Mouse (Mus musculus) lung, embryonic 14.5 days (tissue): Measurements from ENCODE around the gene Kcng1. TPM values are rescaled to one million over a fixed set of nuclear protein-coding genes. Genes with fewer than 3 reads are reported as not detected.

Experiments used
- ATAC-seq: fragments of 200-750 bp; cut with Nextera tagmentation; 2 replicates; pipeline ENCODE4 v1.8.0; 2017; ENCODE audit warnings: mild to moderate bottlenecking, moderate TSS enrichment, moderate library complexity; ENCODE audit not compliant: insufficient read depth
- DNase-seq: peaks from one replicate; pipeline ENCODE4 v3.0.0-alpha.2; 2015
- H3K27ac ChIP-seq: fragments of 300-500 bp; sonication (generic); 2 replicates; pipeline ENCODE4 v1.5.1; 2014; ENCODE audit warnings: low read depth, mild to moderate bottlenecking, moderate library complexity
- H3K27me3 ChIP-seq: fragments of 300-500 bp; sonication (generic); 2 replicates; pipeline ENCODE4 v1.6.1; 2014; ENCODE audit warnings: low read length, control low read depth; ENCODE audit not compliant: insufficient read depth
- H3K36me3 ChIP-seq: fragments of 300-500 bp; sonication (generic); 2 replicates; pipeline ENCODE4 v1.6.1; 2014; ENCODE audit warnings: control low read depth; ENCODE audit not compliant: insufficient read depth
- H3K4me1 ChIP-seq: fragments of 300-500 bp; sonication (generic); 2 replicates; pipeline ENCODE4 v1.6.1; 2014; ENCODE audit warnings: antibody characterized with exemption, control low read depth; ENCODE audit not compliant: insufficient read depth
- H3K4me2 ChIP-seq: fragments of 300-500 bp; sonication (generic); 2 replicates; pipeline ENCODE4 v1.6.1; 2014; ENCODE audit warnings: mild to moderate bottlenecking
- H3K4me3 ChIP-seq: fragments of 300-500 bp; sonication (generic); 2 replicates; pipeline ENCODE4 v1.5.1; 2014; ENCODE audit warnings: low read depth, low read length
- H3K9ac ChIP-seq: fragments of 300-500 bp; sonication (generic); 2 replicates; pipeline ENCODE4 v1.6.1; 2014
- H3K9me3 ChIP-seq: fragments of 300-500 bp; sonication (generic); 2 replicates; pipeline ENCODE4 v1.6.1; 2016; ENCODE audit warnings: low read depth, low read length, control low read depth
- CTCF ChIP-seq: IDR thresholded peaks from 2 replicates; pipeline ENCODE4 v1.5.1; 2016; ENCODE audit warnings: antibody characterized with exemption, low read depth
- WGBS: fragments of 180-500 bp; shearing (Covaris S2); extraction: QIAGEN DNeasy Blood & Tissue Kit; methylation state at CpG from one replicate; pipeline ENCODE4 v1.1.7; 2014; 5-methylcytosine and 5-hydroxymethylcytosine counted together
- polyA plus RNA-seq: library from polyadenylated mRNA; unstranded; fragments of >200 nt; fragmentation: Nextera tagmentation; extraction: Ambion mirVana; gene quantifications from 2 replicates; pipeline ENCODE4 v1.2.1, GENCODE M21; 2014

The Kcng1 gene
- 0.14 and 0.83 TPM in 2 replicates for polyA plus RNA-seq

GRCm38 (mm10) chr2:168281582-168281981 is at the start of gene Kcng1:
Kcng1 (minus strand) TSS chr2:168281736.
- H3K36me3 ChIP-seq = no peaks in the 10 kb centered on the region
- no peak for TF ChIP-seq CTCF
- WGBS = 27% methylated on average over 12 of the region's 12 CpGs
- H3K27me3 ChIP-seq = peaks cover 61% of the 10 kb centered on the region
- peak within 1 kb of the TSS; percentile 92 for H3K4me2 ChIP-seq
- H3K27ac ChIP-seq = no peak within 1 kb of the TSS
- peaks cover 5% of the 10 kb centered on the region; the same call in 1 of the 2 replicates for H3K9me3 ChIP-seq
- DNase-seq (no peak), ATAC-seq (no peak; the same call in 1 of the 2 replicates)
- peaks cover 3% of the 10 kb centered on the region for H3K4me1 ChIP-seq
- H3K4me3 ChIP-seq = peak within 1 kb of the TSS; percentile 51
- peak within 1 kb of the TSS; percentile 35 for H3K9ac ChIP-seq

- Histone ChIP-seq H3K4me2 (no peak overlapping the region), H3K4me1 (peaks cover 16% of the 10 kb centered on the region; the same call in 1 of the 2 replicates), H3K27ac (no peak overlapping the region), H3K9me3 (no peaks in the 10 kb centered on the region), H3K27me3 (no peaks in the 10 kb centered on the region), H3K9ac (no peak overlapping the region), H3K4me3 (no peak overlapping the region), H3K36me3 (no peaks in the 10 kb centered on the region)
- ATAC-seq (no peak), DNase-seq (peak; percentile 32)
- 29% methylated on average over 11 of the region's 11 CpGs for WGBS
- no peak for TF ChIP-seq CTCF
Measured at GRCm38 (mm10) chr2:168330421-168331070, 49.0 kb upstream of the Kcng1 start.

GRCm38 (mm10) chr2:168321716-168322374 is 40.3 kb upstream of the Kcng1 start:
- no peak overlapping the region for H3K4me3 ChIP-seq
- TF ChIP-seq CTCF = no peak
- H3K4me2 ChIP-seq = no peak overlapping the region

GRCm38 (mm10) chr2:168320388-168321182 is 39.0 kb upstream of the Kcng1 start:
- TF ChIP-seq CTCF = no peak
- H3K27ac ChIP-seq = peak overlapping the region; percentile 83
- H3K9me3 ChIP-seq = no peaks in the 10 kb centered on the region
- H3K27me3 ChIP-seq = no peaks in the 10 kb centered on the region; the same call in 1 of the 2 replicates
- H3K4me2 ChIP-seq = peak overlapping the region; percentile 27; the same call in 1 of the 2 replicates
- H3K4me3 ChIP-seq = no peak overlapping the region
- ATAC-seq = peak; percentile 67
- peaks cover 9% of the 10 kb centered on the region; the same call in 1 of the 2 replicates for H3K4me1 ChIP-seq
- peak; percentile 95 for DNase-seq
- no peaks in the 10 kb centered on the region for H3K36me3 ChIP-seq
- H3K9ac ChIP-seq = no peak overlapping the region
- 18% methylated on average over 17 of the region's 17 CpGs for WGBS

More at GRCm38 (mm10) chr2:168321716-168322374, 40.3 kb upstream of the Kcng1 start:
- DNase-seq (peak; percentile 40), ATAC-seq (no peak)
- no peaks in the 10 kb centered on the region for H3K36me3 ChIP-seq
- no peak overlapping the region for H3K9ac ChIP-seq
- H3K9me3 ChIP-seq = no peaks in the 10 kb centered on the region
- H3K27me3 ChIP-seq = no peaks in the 10 kb centered on the region; the same call in 1 of the 2 replicates
- WGBS = 51% methylated on average over 10 of the region's 10 CpGs
- H3K27ac ChIP-seq = no peak overlapping the region
- H3K4me1 ChIP-seq = peaks cover 9% of the 10 kb centered on the region; the same call in 1 of the 2 replicates

GRCm38 (mm10) chr2:168314646-168315446 is 33.3 kb upstream of the Kcng1 start:
- Histone ChIP-seq H3K9ac (no peak overlapping the region), H3K9me3 (no peaks in the 10 kb centered on the region), H3K4me1 (peaks cover 11% of the 10 kb centered on the region; the same call in 1 of the 2 replicates), H3K27ac (no peak overlapping the region), H3K4me2 (no peak overlapping the region), H3K36me3 (no peaks in the 10 kb centered on the region), H3K4me3 (no peak overlapping the region), H3K27me3 (peaks cover 5% of the 10 kb centered on the region; the same call in 1 of the 2 replicates)
- 12% methylated on average over 16 of the region's 16 CpGs for WGBS
- peak; percentile 11 for DNase-seq
- ATAC-seq = peak; percentile 26; the same call in 1 of the 2 replicates
- TF ChIP-seq CTCF = no peak

GRCm38 (mm10) chr2:168312504-168312903 is 31.0 kb upstream of the Kcng1 start:
- no peak for ATAC-seq
- H3K9me3 ChIP-seq = no peaks in the 10 kb centered on the region
- no peak overlapping the region for H3K9ac ChIP-seq
- no peak overlapping the region for H3K4me3 ChIP-seq
- DNase-seq = no peak
- no peak for TF ChIP-seq CTCF
- H3K4me1 ChIP-seq = peaks cover 8% of the 10 kb centered on the region; the same call in 1 of the 2 replicates
- H3K36me3 ChIP-seq = no peaks in the 10 kb centered on the region
- 0 out of 2 replicates have a peak, but pooled peaks cover 5% of the 10 kb centered on the region for H3K27me3 ChIP-seq
- H3K27ac ChIP-seq = no peak overlapping the region
- WGBS = 43% methylated on average over 4 of the region's 4 CpGs
- H3K4me2 ChIP-seq = no peak overlapping the region
